8 mouse cellular contexts compared by ENCODE assay signal in the genomic region with DNA sequence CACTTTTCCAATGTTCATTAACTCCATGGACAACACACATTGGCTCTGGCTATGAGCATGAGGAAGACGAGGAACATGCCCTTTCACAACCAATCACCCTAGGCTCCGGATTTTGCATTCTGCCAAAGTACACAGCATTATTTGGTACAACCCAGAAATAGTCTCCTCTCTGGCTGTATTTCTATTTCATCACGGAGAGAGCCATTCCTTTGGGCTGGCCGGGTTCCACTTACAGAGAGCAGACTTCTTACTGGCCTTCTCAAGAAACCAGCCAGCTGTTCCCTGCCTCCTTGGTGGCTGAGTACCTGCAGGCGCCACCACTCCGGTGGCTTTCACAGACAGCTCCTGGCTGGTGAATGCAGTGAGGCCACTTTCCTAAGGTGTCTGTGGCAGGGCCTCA. TPM values are rescaled to one million over a fixed set of nuclear protein-coding genes. Genes with fewer than 3 reads are reported as not detected.
DNase-seq lines count a peak whose midpoint lies in the region; ATAC-seq and TF ChIP-seq lines count a peak whose summit lies in the region.

A gene (plus strand): TSS at position 330 of the 400 bp plus-strand sequence.

- H3K27ac ChIP-seq in heart, embryonic 11.5 days (ENCODE audit: low read depth, low read length), result no peak within 1 kb of the TSS
- peak within 1 kb of the TSS; percentile 99 for H3K27ac ChIP-seq in cerebellum, adult 2 months (ENCODE audit: insufficient read depth, low read length)
- H3K27ac ChIP-seq in intestine, embryonic 14.5 days (ENCODE audit: low read depth), result no peak within 1 kb of the TSS
- no peak within 1 kb of the TSS for H3K27ac ChIP-seq in liver, embryonic 14.5 days

- H3K9me3 ChIP-seq in heart, embryonic 11.5 days (replicated peaks; ENCODE audit: control insufficient read depth, low read length), result no peaks in the 10 kb centered on the region
- H3K9me3 ChIP-seq in intestine, embryonic 14.5 days (ENCODE audit: control insufficient read depth, low read length), result no peaks in the 10 kb centered on the region
- no peaks in the 10 kb centered on the region for H3K9me3 ChIP-seq in liver, embryonic 14.5 days (ENCODE audit: control insufficient read depth, low read length)

- H3K9ac ChIP-seq in heart, embryonic 11.5 days (ENCODE audit: low read depth, low read length), result no peak within 1 kb of the TSS
- no peak within 1 kb of the TSS for H3K9ac ChIP-seq in intestine, embryonic 14.5 days (ENCODE audit: low read length)
- H3K9ac ChIP-seq in liver, embryonic 14.5 days (replicated peaks), result no peak within 1 kb of the TSS

- no peak for TF ChIP-seq EP300 in liver, embryonic 14.5 days (IDR thresholded peaks at IDR 0.05; ENCODE audit: low read depth)

- H3K4me2 ChIP-seq in heart, embryonic 11.5 days, result no peak within 1 kb of the TSS; the same call in 1 of the 2 replicates
- H3K4me2 ChIP-seq in intestine, embryonic 14.5 days (ENCODE audit: low read length), result peak within 1 kb of the TSS; percentile 64
- H3K4me2 ChIP-seq in liver, embryonic 14.5 days (ENCODE audit: low read depth), result peak within 1 kb of the TSS; percentile 43; the same call in 1 of the 2 replicates

- no peak for TF ChIP-seq CTCF in cerebellum, adult 2 months (IDR thresholded peaks at IDR 0.05; ENCODE audit: borderline replicate concordance, insufficient read depth, low read depth, low read length)
- no peak for TF ChIP-seq CTCF in liver, embryonic 14.5 days (IDR thresholded peaks at IDR 0.05; ENCODE audit: low read depth)

- H3K27me3 ChIP-seq in heart, embryonic 11.5 days (ENCODE audit: control insufficient read depth, insufficient read depth, low read length), result peaks cover 48% of the 10 kb centered on the region
- no peaks in the 10 kb centered on the region for H3K27me3 ChIP-seq in cerebellum, adult 2 months (ENCODE audit: control insufficient read depth, insufficient read depth, low read length)
- peaks cover 41% of the 10 kb centered on the region for H3K27me3 ChIP-seq in intestine, embryonic 14.5 days (replicated peaks; ENCODE audit: control insufficient read depth, insufficient read depth, low read length)
- H3K27me3 ChIP-seq in liver, embryonic 14.5 days (ENCODE audit: control insufficient read depth, insufficient read depth, low read length), result peaks cover 44% of the 10 kb centered on the region

- WGBS in heart, embryonic 11.5 days (ENCODE audit: insufficient replicate concordance), result 56% methylated on average over 6 of the region's 6 CpGs
- 31% methylated on average over 6 of the region's 6 CpGs for WGBS in cerebellum, adult 2 months
- 60% methylated on average over 6 of the region's 6 CpGs for WGBS in intestine, embryonic 14.5 days
- WGBS in liver, embryonic 14.5 days (ENCODE audit: insufficient replicate concordance), result 56% methylated on average over 6 of the region's 6 CpGs

- DNase-seq in heart, postnatal 4 days, result no peak
- DNase-seq in cerebellum, adult 2 months, result peak in 1 of 2 experiments; percentile 18
- no peak for DNase-seq in intestine, embryonic 14.5 days (ENCODE audit: low spot score)
- DNase-seq in liver, embryonic 14.5 days (ENCODE audit: low read depth in 3 of 3, low spot score in 3 of 3), result no peak
- no peak for DNase-seq in urinary bladder, postnatal 4 days (ENCODE audit: low spot score in 2 of 2)
- no peak for DNase-seq in right cerebral cortex, postnatal 4 days

- peak within 1 kb of the TSS; percentile 45; the same call in 1 of the 2 replicates for H3K4me3 ChIP-seq in heart, embryonic 11.5 days (ENCODE audit: low read depth, low read length)
- H3K4me3 ChIP-seq in cerebellum, adult 2 months (replicated peaks; ENCODE audit: insufficient read depth, low read depth, low read length), result peak within 1 kb of the TSS; percentile 80
- no peak within 1 kb of the TSS; the same call in 1 of the 2 replicates for H3K4me3 ChIP-seq in intestine, embryonic 14.5 days (ENCODE audit: low read depth, low read length)
- no peak within 1 kb of the TSS for H3K4me3 ChIP-seq in liver, embryonic 14.5 days (ENCODE audit: insufficient read depth in 1 of 2, low read depth in 2 of 2, low read length in 2 of 2)

- no peak for ATAC-seq in heart, embryonic 11.5 days (replicated peaks; ENCODE audit: insufficient number of reproducible peaks, low FRiP score, low TSS enrichment)
- ATAC-seq in intestine, embryonic 14.5 days (replicated peaks; ENCODE audit: low FRiP score, low TSS enrichment, low read depth), result no peak
- ATAC-seq in liver, embryonic 14.5 days (ENCODE audit: insufficient read depth), result no peak
- no peak for ATAC-seq in granulocyte monocyte progenitor cell, adult 5-6 weeks (replicated peaks; ENCODE audit: poor library complexity, severe bottlenecking)

- peaks cover 16% of the 10 kb centered on the region for H3K4me1 ChIP-seq in heart, embryonic 11.5 days (ENCODE audit: control insufficient read depth, insufficient read depth, low read length)
- peaks cover 10% of the 10 kb centered on the region for H3K4me1 ChIP-seq in cerebellum, adult 2 months (ENCODE audit: control insufficient read depth, insufficient read depth, low read length)
- peaks cover 8% of the 10 kb centered on the region for H3K4me1 ChIP-seq in intestine, embryonic 14.5 days (replicated peaks; ENCODE audit: control insufficient read depth, insufficient read depth, low read length)
- no peaks in the 10 kb centered on the region for H3K4me1 ChIP-seq in liver, embryonic 14.5 days (replicated peaks; ENCODE audit: control insufficient read depth in 2 of 2, insufficient read depth in 2 of 2, low read length in 1 of 2)

- TF ChIP-seq POLR2A in cerebellum, adult 2 months (IDR thresholded peaks at IDR 0.05; ENCODE audit: borderline replicate concordance, insufficient read depth, low read length), result no peak

- no peaks in the 10 kb centered on the region for H3K36me3 ChIP-seq in heart, embryonic 11.5 days (ENCODE audit: control insufficient read depth, insufficient read depth, low read length)
- peaks cover 10% of the 10 kb centered on the region; the same call in 1 of the 2 replicates for H3K36me3 ChIP-seq in intestine, embryonic 14.5 days (ENCODE audit: control insufficient read depth, insufficient read depth, low read length)
- no peaks in the 10 kb centered on the region for H3K36me3 ChIP-seq in liver, embryonic 14.5 days (replicated peaks; ENCODE audit: control insufficient read depth, insufficient read depth, low read depth)

RNA-seq across cellular contexts. Expression of the gene that starts here (rescaled TPM):
- 0.36 and 0.39 TPM in 2 replicates for polyA plus RNA-seq in heart, embryonic 11.5 days (2014; fragmentation: Nextera tagmentation; extraction: Ambion mirVana)
- total RNA-seq in heart, postnatal 4 days (2021), result under 1 TPM in 1 of 2 experiments, not detected in 1; 0.43 TPM
- polyA plus RNA-seq in cerebellum, adult 2 months (2012; rRNA removed), result 209 and 244 TPM in 2 replicates
- 1.2 and 1.7 TPM in 2 replicates for polyA plus RNA-seq in intestine, embryonic 14.5 days (2014; fragmentation: Nextera tagmentation; extraction: Ambion mirVana)
- 0.52 and 0.79 TPM in 2 replicates for polyA plus RNA-seq in liver, embryonic 14.5 days (2012; rRNA removed)
- polyA plus RNA-seq in liver, embryonic 14.5 days (2014; fragmentation: Nextera tagmentation; extraction: Ambion mirVana), result 0.47 TPM in 2 replicates
- total RNA-seq in granulocyte monocyte progenitor cell, adult 5-6 weeks (2014; fragmentation: Nextera tagmentation), result not detected in 2 replicates
- total RNA-seq in granulocyte monocyte progenitor cell, adult 5-6 weeks (2017), result not detected in 2 replicates

Comparison
In these comparisons a context has a peak if more than half of its experiments do, and no peak if none do; other contexts are left out.
1. RNA of the gene that starts here (polyA plus RNA-seq): 209 to 244 TPM in cerebellum, adult 2 months; 1.2 to 1.7 TPM in intestine, embryonic 14.5 days, 0.47 to 0.79 TPM in liver, embryonic 14.5 days and 0.36 to 0.39 TPM in heart, embryonic 11.5 days; every median in the first group is over 10 times any median in the second.
2. H3K4me3 ChIP-seq: peak in heart, embryonic 11.5 days (single experiment) and cerebellum, adult 2 months (single experiment); none in intestine, embryonic 14.5 days (single experiment) and liver, embryonic 14.5 days (0 of 2).